Mouse (Mus musculus): ENCODE measurements around the gene Radil. TPM values are rescaled to one million over a fixed set of nuclear protein-coding genes. Genes with fewer than 3 reads are reported as not detected.

The Radil gene
- polyA plus RNA-seq, 1 experiment, result 0.67 TPM

DNA sequence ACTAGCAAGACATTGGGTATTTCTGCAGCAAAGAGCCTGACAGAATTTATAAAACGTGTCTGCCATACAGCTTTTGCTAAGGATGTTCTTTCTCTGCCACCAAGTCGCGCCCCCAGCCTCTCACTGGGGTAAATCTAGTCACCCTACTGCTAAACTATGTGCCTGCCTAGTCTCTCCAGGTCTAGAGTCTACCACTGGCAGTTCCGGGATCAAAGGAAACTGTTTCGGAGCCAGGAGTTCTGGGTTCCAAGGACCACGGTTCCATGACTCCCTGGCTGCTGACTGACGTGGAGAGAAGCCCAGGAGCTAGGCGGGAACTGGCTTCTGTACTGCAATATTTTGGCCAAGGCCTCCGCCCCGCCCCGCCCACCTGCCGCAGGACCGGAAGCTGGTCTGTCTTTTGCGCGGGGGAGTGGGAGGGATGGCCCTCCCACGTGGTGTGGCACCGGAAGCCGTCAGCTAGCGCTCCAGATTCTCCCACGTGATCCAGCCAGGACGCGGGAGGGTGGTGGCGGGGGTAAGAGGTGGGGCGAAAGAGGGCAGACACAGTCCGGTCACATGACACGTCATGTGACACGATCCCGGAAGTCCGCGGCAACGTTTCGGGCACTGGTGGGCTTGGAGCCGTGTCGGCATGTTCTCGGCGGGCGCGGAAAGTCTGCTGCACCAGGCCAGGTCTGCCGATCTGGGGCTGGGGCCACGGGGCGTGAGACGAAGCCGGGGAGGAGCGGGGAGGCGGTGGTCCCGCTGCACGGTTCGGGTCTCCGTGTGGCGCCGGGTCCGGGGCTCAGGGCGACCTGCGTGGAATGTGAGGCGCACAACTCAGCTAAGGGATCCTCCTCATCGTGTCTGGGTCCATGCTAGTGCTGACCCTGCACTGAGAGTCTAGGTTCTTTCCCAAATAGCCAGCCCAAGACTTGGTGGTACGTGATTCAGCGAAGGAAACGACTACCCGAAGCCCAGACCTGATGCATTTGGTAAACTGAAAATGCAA lies 87.1 kb downstream of the Radil start, which contains the start of gene Ap5z1:
Gene Ap5z1 (plus strand): TSS at position 484 of the 994 bp plus-strand sequence.
- Histone ChIP-seq H3K27me3 (replicated peaks; ENCODE audit: control insufficient read depth, insufficient read depth, low read length) (no peaks in the 10 kb centered on the region), H3K27ac (ENCODE audit: insufficient read depth, low read depth, low read length) (peak within 1 kb of the TSS; percentile 65), H3K4me3 (ENCODE audit: insufficient read depth, low read depth, low read length) (peak within 1 kb of the TSS; percentile 70), H3K4me1 (ENCODE audit: control insufficient read depth, insufficient read depth, low read length) (0 out of 2 replicates have a peak, but pooled peaks cover 7% of the 10 kb centered on the region), H3K36me3 (ENCODE audit: control insufficient read depth, insufficient read depth, low read length) (no peaks in the 10 kb centered on the region)
- 1% methylated on average over 60 of the region's 60 CpGs for WGBS
- TF ChIP-seq CTCF (conservative IDR thresholded peaks at IDR 0.05; ENCODE audit: insufficient read depth, insufficient read length, low read depth, low read length), result no peak
- TF ChIP-seq POLR2A (IDR thresholded peaks at IDR 0.05; ENCODE audit: low read depth, low read length), result peak; percentile 52
- peak; percentile 98 for DNase-seq

DNA sequence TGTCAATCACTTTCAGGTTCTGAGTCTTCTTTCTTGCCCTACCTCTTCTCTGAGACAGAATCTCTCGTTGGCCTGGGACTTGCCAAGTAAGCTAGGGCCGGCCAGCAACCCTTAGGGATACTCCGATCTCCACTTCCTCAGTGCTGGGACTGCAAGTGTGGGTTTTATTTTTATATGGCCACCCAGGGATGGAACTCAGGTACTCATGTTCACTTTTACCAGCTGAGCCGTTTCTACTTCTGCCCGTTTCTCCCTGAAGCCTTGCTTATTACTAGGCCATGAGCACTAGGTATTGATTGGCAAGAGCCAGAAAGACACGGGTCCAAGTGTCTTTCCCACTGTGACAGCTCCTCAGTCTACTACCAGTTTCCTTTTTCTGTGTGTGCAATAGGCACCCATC lies 87.9 kb downstream of the Radil start:
- H3K4me3 ChIP-seq (ENCODE audit: insufficient read depth, low read depth, low read length), result no peak overlapping the region
- no peak for DNase-seq
- TF ChIP-seq CTCF (conservative IDR thresholded peaks at IDR 0.05; ENCODE audit: insufficient read depth, insufficient read length, low read depth, low read length), result no peak
- no peaks in the 10 kb centered on the region for H3K27me3 ChIP-seq (replicated peaks; ENCODE audit: control insufficient read depth, insufficient read depth, low read length)
- H3K36me3 ChIP-seq (ENCODE audit: control insufficient read depth, insufficient read depth, low read length), result no peaks in the 10 kb centered on the region
- 82% methylated on average over 6 of the region's 6 CpGs for WGBS
- H3K4me1 ChIP-seq (ENCODE audit: control insufficient read depth, insufficient read depth, low read length), result 0 out of 2 replicates have a peak, but pooled peaks cover 7% of the 10 kb centered on the region
- H3K27ac ChIP-seq (ENCODE audit: insufficient read depth, low read depth, low read length), result peak overlapping the region; percentile 65

DNA sequence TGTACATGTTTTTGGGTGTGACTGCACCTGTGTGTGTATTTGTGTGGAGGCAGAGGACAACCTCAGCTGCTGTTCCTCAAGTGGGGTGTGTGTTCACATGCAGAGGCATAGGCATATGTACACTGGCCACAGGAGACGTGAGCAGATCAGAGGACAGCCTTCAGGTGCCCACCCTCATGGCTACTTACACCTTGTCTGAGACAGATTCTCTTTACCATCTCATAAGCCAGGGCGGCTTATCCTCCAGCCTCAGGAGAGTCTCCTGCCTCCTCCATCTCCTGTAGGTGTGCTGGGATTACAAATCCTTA lies 88.3 kb downstream of the Radil start:
- no peak overlapping the region for H3K27ac ChIP-seq (ENCODE audit: insufficient read depth, low read depth, low read length)
- 0 out of 2 replicates have a peak, but pooled peaks cover 7% of the 10 kb centered on the region for H3K4me1 ChIP-seq (ENCODE audit: control insufficient read depth, insufficient read depth, low read length)
- TF ChIP-seq CTCF (conservative IDR thresholded peaks at IDR 0.05; ENCODE audit: insufficient read depth, insufficient read length, low read depth, low read length) (no peak), POLR2A (IDR thresholded peaks at IDR 0.05; ENCODE audit: low read depth, low read length) (no peak)
- 98% methylated on average over 2 of the region's 2 CpGs for WGBS
- DNase-seq, result no peak
- H3K36me3 ChIP-seq (ENCODE audit: control insufficient read depth, insufficient read depth, low read length), result no peaks in the 10 kb centered on the region
- H3K27me3 ChIP-seq (replicated peaks; ENCODE audit: control insufficient read depth, insufficient read depth, low read length), result no peaks in the 10 kb centered on the region
- H3K4me3 ChIP-seq (ENCODE audit: insufficient read depth, low read depth, low read length), result no peak overlapping the region

GRCm38 (mm10) chr5:142461942-142462640 lies 88.8 kb downstream of the Radil start:
- no peak for TF ChIP-seq POLR2A (IDR thresholded peaks at IDR 0.05; ENCODE audit: low read depth, low read length)
- TF ChIP-seq CTCF (conservative IDR thresholded peaks at IDR 0.05; ENCODE audit: insufficient read depth, insufficient read length, low read depth, low read length), result no peak
- H3K4me1 ChIP-seq (ENCODE audit: control insufficient read depth, insufficient read depth, low read length), result 0 out of 2 replicates have a peak, but pooled peaks cover 7% of the 10 kb centered on the region
- no peaks in the 10 kb centered on the region for H3K36me3 ChIP-seq (ENCODE audit: control insufficient read depth, insufficient read depth, low read length)
- DNase-seq, result no peak
- WGBS, result 97% methylated on average over 7 of the region's 7 CpGs
- no peak overlapping the region for H3K4me3 ChIP-seq (ENCODE audit: insufficient read depth, low read depth, low read length)
- no peak overlapping the region for H3K27ac ChIP-seq (ENCODE audit: insufficient read depth, low read depth, low read length)
- H3K27me3 ChIP-seq (replicated peaks; ENCODE audit: control insufficient read depth, insufficient read depth, low read length), result no peaks in the 10 kb centered on the region

- Histone ChIP-seq H3K4me3 (ENCODE audit: insufficient read depth, low read depth, low read length) (no peak overlapping the region), H3K27ac (ENCODE audit: insufficient read depth, low read depth, low read length) (no peak overlapping the region), H3K36me3 (ENCODE audit: control insufficient read depth, insufficient read depth, low read length) (0 out of 2 replicates have a peak, but pooled peaks cover 2% of the 10 kb centered on the region), H3K27me3 (replicated peaks; ENCODE audit: control insufficient read depth, insufficient read depth, low read length) (no peaks in the 10 kb centered on the region), H3K4me1 (ENCODE audit: control insufficient read depth, insufficient read depth, low read length) (0 out of 2 replicates have a peak, but pooled peaks cover 5% of the 10 kb centered on the region)
- no peak for DNase-seq
- TF ChIP-seq CTCF (conservative IDR thresholded peaks at IDR 0.05; ENCODE audit: insufficient read depth, insufficient read length, low read depth, low read length), result no peak
- no peak for TF ChIP-seq POLR2A (IDR thresholded peaks at IDR 0.05; ENCODE audit: low read depth, low read length)
- 74% methylated on average over 5 of the region's 5 CpGs for WGBS
Observed at GRCm38 (mm10) chr5:142459834-142460233, 91.1 kb downstream of the Radil start.

- Histone ChIP-seq H3K4me3 (ENCODE audit: insufficient read depth, low read depth, low read length) (no peak overlapping the region), H3K27ac (ENCODE audit: insufficient read depth, low read depth, low read length) (no peak overlapping the region), H3K27me3 (replicated peaks; ENCODE audit: control insufficient read depth, insufficient read depth, low read length) (no peaks in the 10 kb centered on the region), H3K36me3 (ENCODE audit: control insufficient read depth, insufficient read depth, low read length) (0 out of 2 replicates have a peak, but pooled peaks cover 2% of the 10 kb centered on the region), H3K4me1 (ENCODE audit: control insufficient read depth, insufficient read depth, low read length) (no peaks in the 10 kb centered on the region)
- WGBS, result 88% methylated on average over 17 of the region's 17 CpGs
- TF ChIP-seq POLR2A (IDR thresholded peaks at IDR 0.05; ENCODE audit: low read depth, low read length) (no peak), CTCF (conservative IDR thresholded peaks at IDR 0.05; ENCODE audit: insufficient read depth, insufficient read length, low read depth, low read length) (no peak)
- no peak for DNase-seq
Observed at GRCm38 (mm10) chr5:142458791-142459557, 91.9 kb downstream of the Radil start.
